Mouse (Mus musculus) c-Kit-negative CD71-positive TER-119-positive erythroid progenitor cells, embryonic 14.5 days (primary cell): ENCODE measurements at regions not wholly inside any gene's neighbourhood (a gene's known extent, or its start where the extent isn't known, plus 50 kb on each side); places are given as distances from the start of the nearest gene placed in this dataset.

Experiments used
- DNase-seq: peaks from one replicate; pipeline ENCODE4 v3.0.0-alpha.2; 2013; ENCODE audit warnings: low read depth, low spot score

DNA sequence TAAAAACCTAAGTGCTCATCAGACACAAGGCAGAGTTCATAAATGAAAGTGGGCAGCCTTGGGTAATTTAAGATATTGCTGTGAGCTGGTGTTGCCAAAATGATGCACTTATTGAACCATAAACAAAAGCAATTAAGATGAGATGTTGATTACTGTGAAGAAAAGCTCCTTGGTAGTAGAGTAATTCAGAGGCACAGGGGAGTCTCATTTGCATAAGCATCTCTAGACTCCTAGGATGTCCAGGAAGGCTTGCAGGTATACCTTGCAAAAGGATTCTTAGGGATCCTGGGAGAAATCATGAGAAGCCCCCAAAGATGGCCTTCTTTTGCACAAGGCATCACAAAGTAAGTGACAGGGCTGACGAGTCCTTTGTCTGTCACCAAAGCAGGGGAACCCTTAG is 640.5 kb upstream of the Cdh11 start:
- no peak for DNase-seq

DNA sequence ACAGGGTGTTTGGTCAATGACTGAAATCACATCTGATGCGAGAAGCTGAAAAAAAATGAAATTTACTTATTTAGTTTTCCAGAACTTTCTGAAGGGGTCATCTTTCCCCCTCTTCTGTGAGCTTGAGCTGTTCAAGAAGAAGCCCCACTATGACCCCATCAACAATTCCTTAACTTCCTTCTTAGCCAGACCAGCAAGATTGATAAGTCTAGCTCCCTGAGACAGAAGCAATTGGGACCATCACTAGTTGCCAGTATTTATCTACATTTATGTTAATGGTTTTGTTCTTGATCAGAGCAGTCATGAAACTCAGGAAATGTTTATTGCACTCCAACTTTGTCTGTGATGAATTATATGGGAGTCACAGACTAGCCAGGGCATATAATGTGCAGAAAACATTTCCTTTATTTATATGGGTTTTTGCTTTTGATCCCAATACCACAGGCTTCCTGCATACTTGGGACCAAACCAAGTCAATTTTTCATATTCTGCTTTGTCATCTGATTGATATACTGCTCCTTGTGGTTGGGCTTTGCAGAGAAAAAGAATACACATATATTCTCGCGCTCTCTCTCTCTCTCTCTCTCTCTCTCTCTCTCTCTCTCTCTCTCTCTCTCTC is 645.5 kb upstream of the Cdh11 start:
- no peak for DNase-seq

DNA sequence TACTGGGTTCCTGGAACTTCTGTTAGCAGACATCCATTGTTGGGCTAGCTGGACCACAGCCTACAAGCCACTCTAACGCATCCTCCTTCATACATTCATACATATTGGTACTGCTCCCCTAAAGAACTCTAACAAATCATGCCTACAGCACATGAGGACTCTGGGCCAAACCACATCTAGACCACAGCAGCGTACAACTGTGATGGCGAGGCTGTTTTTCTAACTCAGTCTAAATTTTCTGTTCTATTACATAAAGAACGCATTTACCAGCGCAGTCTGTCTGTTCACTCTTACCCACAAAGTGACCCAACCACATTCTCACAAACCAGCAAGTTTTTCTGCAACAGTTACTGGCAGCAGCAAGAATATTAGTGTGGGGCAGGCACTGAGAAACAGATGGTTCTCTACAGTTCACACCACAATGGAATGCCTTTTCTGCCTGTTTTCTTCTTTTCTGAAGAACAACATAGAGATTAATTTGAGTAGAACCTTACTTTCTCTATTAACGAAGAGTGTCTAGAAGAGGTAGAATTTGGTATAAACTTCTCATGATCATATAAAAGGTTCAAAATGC is 648.2 kb upstream of the Cdh11 start:
- DNase-seq, result no peak

DNA sequence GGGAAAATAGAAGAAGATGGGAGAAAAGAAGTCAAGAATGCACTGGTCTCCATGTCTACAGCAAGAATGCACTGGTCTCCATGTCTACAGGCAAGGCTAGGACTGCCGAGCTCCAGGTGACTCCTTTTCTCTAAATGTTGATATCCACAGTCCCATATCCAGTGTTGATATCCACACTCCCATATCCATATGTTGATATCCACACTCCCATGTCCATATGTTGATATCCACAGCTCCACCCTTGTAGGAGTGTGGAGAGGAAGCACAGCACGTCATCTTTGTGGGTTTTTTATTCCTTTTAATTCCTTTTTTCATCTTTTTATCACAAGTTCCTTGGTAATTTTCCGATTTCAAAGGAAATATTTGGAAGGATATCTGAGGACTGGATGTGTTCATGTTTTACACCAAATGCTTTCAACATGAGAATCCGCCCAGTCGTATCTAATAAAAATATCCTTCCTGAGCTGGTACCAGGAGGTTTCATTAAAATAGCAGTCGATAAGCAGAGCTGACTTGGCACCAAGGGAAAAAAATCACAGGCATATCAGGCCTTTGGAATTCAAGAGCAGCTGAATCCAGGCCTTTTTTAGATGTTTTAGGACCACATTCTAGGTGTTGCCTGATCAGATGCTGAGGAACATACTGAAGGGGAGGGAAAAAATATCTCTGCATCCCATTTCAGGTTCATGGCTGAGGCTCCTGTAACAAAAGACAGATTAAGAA is 653.7 kb upstream of the Cdh11 start:
- DNase-seq, result no peak

DNA sequence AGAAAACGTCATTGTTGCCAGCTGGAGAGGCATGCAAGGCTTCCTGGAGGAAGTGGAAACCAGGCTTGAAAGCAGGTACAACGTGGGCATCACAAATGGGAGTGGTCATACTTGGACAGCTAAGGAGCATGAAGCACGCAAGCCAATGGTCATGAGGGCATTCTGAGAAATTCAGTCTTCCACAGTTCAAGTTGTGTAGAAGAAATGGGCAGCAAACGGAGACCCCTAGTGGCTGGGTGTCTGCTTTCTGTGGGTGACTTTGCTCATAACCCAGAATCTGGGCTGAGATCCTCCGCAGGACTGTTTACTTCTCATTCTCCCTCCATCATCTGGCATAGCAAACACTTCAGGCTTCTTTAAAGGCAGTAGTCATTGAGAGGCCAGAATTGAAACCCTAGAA is 655.7 kb upstream of the Cdh11 start:
- DNase-seq, result no peak

DNA sequence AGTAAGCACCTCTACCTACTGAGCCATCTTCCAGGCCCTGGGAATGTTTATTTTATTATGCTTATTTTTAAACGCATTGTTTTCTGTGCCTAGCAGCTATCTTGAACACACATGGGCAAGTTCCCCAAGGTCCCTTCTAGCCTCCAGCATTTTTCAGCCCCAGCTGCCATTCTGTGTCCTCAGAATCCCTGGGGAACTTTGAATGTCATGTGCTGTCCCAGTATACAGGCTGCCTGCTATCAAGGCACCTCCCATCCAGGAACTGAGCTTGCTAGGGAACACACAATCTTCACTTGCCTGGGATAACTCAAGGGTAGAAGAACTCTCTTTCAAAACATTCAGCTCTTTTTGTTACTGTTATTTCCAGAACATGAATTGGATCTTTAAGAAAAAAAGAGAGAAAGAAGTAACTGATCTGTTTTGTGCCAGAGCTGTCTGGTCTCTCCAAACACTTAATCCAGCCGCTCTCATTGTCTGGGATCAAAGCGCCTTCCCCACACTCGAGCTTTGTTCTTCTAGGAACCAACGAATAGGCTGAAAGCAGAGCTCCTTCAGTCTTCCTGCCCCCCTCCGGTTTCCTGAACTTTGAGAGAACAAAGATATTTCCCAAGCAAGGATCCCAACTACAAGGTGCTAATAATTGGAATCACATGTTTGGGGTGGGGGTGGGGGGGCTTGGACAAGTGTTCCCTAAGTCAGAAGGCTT is 657.1 kb upstream of the Cdh11 start:
- no peak for DNase-seq

DNA sequence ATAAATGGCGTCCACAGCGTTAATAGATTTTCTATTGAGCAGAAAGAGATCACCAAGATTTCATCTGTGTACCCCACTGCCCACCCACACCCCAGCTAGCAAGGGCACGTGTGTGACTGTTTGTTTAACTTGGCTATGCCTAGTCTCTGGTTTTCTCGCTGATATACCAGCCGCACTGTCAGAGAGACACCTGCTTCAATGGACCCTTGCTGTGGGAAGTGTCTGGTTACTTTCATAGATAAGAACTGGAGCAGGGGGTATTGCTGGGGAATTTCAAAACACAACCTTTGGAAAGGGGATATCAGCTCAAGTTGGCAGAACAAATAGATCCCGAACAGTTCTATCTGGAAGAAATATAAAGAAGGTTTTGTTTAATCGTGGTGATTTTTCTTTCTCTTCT is 656.8 kb upstream of the Cdh5 start:
- DNase-seq, result no peak

DNA sequence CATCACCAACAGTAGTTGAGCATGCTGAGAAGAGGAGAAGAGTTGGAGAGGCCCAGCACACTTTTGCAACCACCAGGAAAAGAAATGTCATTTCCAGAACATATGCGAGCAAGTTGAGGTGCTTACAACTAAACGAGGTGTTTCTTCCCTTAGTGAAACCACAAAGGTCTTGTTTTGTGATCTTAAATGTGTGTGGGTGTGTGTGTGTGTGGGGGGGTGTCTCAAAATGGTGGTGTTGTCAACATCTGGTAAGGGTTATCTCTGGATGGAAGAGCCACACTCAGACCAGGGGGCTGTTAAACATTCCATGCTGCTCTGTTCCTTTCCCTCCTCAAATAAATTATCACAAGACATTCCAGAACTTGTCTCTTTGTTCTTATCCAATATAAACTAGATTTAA is 656.0 kb upstream of the Cdh5 start:
- DNase-seq, result no peak

DNA sequence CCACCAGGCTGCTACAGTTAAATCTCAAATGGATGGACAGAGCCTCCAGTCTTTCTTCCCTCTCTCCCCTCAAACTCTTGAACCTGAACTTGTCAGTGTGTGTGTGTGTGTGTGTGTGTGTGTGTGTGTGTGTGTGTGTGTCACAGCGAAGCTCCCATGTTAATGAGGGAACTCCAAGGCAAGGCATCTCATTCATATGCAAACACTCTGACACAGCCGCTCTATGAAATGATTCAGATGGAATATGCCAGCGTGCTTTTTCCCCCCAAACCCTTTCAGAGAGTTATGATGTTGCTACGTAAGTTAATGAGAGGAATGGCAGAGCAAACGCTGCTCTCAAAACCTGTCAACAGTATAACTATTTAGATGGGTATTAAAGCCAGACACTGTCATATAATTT is 653.5 kb upstream of the Cdh5 start:
- no peak for DNase-seq

DNA sequence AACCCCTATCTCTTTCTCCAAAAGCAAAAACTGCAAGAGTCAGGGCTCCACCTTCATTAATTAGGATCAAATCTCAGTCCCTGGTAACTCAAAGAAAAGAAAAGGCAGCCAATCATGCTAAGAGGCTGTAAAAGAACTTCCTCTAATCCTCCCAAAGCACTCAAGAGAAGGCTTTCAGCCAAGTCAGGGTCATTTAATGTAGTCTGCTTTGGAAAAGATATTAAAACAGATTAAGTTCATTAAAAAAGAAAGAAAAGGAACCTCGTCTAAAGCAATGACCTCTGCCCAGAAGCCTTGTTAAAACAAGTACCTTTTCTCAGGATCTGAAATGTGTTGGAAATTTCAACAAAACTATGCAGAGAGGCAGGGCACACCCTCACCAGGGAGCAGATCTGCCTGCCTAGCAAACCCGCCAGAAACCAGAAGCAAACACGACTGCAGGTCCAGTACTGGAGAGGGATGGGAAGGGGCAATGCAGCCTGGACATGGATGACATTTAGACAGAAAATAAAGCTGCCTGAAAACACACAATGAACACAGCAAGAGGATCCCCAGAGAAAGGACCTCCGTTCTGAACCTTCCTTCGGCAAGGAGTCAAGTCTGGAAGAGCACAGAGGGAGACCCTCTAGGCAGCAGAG is 649.9 kb upstream of the Cdh5 start:
- no peak for DNase-seq

DNA sequence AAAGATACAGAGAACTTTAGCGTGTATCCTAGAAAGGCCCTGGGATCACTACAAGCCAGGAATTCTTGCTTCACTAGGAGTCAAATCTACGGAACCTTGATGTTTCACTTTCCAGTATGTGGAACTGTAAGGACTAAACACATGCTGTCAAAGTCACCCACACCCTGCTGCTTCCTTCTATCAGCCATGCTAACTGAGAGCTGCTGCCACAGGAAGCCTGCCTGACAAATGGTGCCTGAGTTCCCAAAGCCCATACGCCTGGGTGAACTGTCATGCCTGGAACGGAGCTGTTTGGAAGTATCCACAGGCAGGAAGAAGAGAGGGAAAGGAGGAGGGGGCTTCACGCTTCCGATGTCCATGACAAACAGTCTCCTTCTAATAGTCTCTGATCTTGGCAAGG is 644.2 kb upstream of the Cdh5 start:
- no peak for DNase-seq

DNA sequence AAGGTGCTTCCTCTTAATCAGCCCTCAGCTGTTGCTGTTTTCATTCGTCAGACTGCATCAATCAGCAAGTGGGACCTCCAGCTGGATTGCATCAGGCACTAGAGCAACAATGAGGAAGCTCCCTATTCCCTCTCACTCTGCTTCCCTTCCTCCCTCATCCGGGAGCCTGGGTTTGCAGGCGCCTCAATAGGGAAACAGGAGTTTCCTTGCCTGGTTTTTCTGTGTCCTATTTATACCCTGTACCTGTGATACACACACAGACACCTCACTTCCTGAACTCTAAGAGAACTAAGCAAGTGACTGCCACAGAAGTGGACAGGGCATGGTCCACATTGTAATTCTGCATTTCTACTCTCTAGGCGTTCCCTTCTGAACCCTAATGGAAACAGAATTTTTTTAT is 637.9 kb upstream of the Cdh5 start:
- DNase-seq, result no peak

DNA sequence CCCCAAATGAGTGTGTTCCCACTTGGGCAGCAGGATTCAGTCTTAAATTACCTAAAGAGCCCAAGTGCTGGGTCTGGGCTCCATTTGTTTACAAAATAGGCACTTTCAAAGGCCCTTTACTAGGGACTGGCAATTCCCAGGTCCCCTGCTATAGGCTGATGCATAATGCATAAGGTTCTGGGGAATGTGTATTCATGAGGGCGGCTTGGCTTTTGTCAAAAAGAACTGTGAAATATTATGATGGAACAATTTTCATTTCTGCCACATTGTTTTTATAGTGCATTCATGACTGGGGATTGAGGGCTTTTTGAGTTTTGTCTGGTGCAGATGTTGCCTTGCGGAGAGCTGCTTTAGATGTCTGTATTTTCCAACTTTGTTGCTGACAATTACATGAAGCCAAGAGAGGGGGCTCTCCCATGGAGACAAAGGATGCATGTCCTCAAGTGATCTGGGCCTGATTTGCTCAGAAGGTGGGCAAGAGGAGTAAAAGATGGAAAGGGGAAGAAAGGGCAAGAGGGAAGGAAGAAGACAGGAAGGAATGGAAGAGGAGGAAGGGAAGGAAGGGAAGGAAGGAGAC is 636.6 kb upstream of the Cdh5 start:
- DNase-seq, result no peak

DNA sequence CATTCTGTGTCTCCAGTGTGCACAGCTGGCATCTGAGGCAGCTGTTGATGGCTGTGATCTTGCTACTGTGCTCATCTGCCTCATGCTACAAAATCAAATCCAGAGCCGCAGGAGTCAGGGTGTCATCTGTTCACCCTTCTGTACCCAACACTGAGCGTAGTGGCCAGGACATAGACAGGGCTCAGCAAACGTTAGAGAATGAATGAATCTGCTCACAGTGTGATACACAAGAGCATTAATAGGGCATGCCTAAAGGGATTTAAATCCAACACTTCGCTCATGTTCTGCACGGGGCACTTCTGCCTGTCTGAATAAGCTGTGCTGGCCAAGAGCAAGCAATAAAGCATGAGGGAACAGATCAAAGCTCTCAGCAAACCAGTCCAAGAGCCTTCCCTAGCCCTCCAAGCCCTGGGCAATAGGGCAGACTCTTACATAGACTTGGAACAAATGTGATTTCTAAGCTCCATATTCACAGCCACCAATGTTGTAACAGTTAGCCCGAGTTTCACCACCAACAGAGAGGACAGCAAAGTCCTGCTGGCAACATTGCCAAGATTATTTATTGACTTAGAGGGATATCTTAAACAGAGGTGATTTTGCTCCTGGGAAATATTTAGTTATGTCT is 633.8 kb upstream of the Cdh5 start:
- no peak for DNase-seq

DNA sequence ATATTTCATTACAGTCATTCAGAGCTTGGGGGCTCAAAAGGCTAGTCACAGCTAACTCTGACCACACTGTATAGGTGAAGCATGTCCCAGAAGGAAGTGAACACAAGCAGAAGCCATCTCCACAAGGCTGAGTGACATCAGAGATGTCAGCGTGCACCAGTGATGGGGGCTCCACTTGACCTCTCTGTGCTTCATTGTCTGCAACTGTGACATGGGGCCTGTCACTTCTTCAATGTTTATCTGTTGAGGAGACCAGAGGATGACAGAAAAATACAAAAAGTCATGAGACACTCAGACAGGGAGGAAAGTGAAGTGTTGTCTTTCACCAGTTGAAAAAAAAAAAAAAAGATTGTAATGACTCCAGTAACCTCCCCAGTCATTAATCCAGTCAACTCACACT is 632.4 kb upstream of the Cdh5 start:
- no peak for DNase-seq

DNA sequence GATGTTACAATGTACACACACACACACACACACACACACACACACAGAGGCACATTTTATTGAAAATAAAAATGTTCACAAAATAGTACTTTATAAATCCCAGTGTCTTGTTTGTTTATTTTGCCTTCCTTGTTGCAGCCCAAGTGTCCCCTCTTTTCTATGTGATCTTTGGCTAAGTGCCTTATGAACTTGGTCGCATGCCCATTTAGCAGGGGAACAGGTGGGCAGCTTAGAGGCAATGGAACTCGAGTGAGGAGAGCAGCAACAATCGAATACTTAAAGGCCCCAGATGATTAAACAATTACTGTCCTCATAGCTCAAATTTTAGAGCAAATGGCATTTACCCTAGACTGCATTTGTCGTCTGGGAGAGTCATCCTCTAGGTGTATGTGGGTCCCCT is 631.1 kb upstream of the Cdh5 start:
- no peak for DNase-seq

DNA sequence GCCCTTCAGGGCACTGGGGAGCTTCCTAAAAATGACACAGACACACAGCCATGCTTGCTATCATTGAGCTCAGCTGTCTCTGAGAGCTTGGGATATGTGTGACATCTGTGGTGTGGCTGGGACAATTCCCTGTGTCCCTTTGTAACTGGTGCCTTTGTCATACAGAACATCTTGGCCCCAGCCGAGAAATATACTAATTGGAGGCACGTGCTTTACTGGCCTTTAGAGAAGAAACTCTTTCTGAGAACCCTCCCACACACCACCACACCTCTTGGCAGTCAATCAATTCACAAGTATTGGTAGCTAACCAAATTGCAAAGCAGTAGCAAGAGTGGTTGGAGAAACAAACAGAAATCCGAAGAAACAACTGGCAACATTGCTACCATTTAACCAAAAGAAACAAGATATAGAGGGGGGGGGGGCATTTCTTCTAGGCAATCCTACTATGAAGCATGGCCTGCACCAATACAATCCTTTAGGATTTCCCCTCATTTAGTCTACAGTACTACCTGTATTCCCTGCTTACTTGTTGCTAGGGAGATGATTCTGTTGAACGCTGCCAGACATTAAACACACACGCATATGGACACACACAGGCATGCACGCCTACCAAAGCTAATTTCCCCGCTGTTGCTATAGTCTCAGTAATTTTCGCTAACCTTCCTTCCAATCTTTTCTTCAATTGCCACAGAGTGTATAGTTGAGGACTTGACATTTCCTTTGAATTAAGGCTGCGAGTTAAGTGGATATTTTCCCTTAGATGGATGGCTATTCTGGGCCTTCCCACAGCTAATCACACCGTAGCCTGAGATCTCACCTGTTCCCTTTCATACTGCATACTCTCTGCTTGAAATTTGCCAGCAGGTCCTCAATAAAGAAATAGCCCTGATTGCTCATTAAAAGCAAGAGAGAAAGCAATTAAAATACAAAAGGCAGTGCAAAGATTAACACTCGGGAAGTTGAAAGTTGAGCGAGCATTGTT is 625.3 kb upstream of the Cdh5 start:
- no peak for DNase-seq

DNA sequence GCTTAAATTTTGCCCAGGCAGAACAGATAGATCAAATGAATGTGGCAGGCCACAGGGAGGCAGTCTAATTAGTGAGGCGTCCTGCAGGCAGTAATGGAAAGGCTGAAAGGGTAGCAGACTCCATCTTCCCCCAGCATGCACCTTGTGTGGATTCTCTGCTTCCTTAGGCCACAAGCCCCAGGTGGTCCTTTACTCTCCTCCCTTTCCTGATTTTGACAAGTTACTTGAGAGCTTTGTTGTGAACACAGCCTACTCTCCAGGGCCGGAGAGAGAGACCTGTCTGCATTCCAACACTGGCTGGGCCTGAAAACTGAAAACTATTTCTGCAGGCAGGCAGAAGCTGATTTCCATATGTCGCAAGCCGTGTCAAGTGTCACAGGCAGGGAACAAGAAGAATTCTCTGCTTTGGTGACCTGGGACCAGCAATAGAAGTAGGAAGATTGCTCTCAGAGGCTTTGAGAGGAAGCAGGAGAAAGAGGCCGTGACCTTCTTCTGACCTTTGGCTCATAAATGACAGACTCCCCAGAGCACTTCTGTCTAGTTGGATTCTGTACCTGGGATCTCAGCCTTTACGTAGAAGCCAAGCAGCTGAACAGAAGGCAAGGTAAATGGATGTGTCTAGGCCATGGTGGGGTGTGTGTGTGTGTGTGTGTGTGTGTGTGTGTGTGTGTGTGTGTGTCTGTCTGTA is 619.2 kb upstream of the Cdh5 start:
- DNase-seq, result no peak

DNA sequence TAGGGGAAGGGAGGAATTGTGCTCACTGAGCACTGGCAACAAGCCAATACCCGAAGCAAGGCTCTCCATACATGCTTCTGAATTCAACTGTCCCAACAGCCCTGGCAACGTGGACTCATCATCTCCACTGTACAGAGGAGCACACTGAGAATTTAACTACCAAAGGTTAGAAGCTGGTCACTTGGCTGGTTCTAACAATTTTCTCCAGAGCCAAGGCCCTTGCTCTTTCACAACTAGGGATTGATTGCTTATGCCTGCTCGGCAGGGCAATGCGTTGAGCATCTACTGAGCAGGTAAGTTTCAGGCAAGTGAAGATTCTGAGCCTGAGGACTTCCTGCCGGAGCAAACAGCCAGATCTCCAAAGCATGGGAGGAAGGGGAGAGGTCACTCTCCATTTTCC is 616.0 kb upstream of the Cdh5 start:
- DNase-seq, result no peak

DNA sequence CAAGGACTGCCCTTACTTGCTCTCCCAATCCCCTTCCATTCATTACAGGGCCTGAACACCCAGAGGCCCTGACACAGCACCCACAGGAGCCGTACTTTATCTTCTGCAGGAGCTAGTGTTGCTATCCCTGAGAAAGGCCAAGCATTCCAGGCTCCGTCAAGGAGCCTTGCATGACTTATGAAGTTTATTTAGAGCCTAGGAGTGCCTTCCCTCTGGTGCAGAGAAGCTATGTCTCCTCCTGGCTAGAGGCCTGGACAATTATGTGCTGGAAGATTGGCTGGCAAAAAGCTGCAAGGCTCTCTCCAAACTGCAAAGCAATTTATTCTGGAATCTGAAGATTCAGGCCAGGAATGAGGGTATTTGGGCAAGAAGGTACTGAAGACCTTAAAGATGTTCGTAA is 612.0 kb upstream of the Cdh5 start:
- DNase-seq, result no peak
